Mouse (Mus musculus) thymus, adult 2 months (tissue): ENCODE measurements at regions not wholly inside any gene's neighbourhood (a gene's known extent, or its start where the extent isn't known, plus 50 kb on each side); places are given as distances from the start of the nearest gene placed in this dataset.

ENCODE experiments used
- CTCF ChIP-seq: fragments of 200-500 bp; IDR thresholded peaks from 2 replicates; pipeline ENCODE4 v1.5.1; 2012; ENCODE audit warnings: mild to moderate bottlenecking, control low read depth, low read length, moderate library complexity, borderline replicate concordance; ENCODE audit not compliant: control insufficient read depth, poor library complexity, insufficient read depth; ENCODE audit errors: extremely low read depth
- POLR2A ChIP-seq: fragments of 200-500 bp; IDR thresholded peaks from 2 replicates; pipeline ENCODE4 v1.6.1; 2012; ENCODE audit warnings: mild to moderate bottlenecking, low read length, control low read depth, moderate library complexity; ENCODE audit not compliant: control insufficient read depth, poor library complexity, insufficient read depth; ENCODE audit errors: extremely low read depth

- TF ChIP-seq POLR2A (no peak), CTCF (no peak)
Observed at GRCm38 (mm10) chr11:64208306-64208705, 129.0 kb upstream of the Cox10 start.
